Mouse (Mus musculus) adrenal gland, postnatal 25 days (tissue): ENCODE measurements at regions not wholly inside any gene's neighbourhood (a gene's known extent, or its start where the extent isn't known, plus 50 kb on each side); places are given as distances from the start of the nearest gene placed in this dataset.
"Not testable (repeated sequence)": the region's sequence is repeated elsewhere in the genome, so short reads cannot be mapped to it uniquely, and the experiment has no call there.

ENCODE experiments used
- DNase-seq: peaks from one replicate; pipeline ENCODE4 v3.0.0; 2021; ENCODE audit warnings: mixed read lengths

GRCm38 (mm10) chr17:83049972-83050535 lies 165.0 kb upstream of the Pkdcc start:
- no peak for DNase-seq

DNA sequence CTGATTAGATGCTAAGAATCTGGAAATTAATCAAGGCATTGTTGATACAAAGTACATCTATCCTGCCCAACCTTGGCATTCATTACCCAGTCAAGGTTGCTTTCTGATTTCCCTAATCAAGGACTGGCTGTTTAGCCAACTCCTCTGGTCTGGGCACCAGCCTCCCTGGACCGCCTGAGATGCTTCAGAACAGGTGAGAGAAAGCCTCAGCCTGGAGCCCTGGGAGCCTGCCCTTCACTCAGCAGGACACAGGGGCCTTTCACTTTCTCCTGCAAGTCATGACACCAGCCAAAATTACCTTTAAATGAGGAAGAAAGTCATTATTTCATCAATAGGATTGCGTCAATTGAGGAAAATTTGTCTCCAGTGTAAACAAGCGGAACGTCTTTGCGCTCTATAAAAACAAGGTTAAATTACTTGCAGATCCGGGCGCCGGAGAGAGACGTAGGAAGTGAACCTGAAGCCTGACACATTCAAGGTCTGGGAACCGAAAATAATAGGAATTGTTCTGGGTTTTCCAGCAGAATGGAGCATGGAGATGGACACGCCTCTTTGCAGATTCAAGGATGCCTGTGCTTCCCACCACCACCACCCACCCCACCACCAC lies 164.4 kb upstream of the Pkdcc start:
- DNase-seq = no peak

- DNase-seq = no peak
Measured at GRCm38 (mm10) chr17:83052613-83053140, 162.4 kb upstream of the Pkdcc start.

DNA sequence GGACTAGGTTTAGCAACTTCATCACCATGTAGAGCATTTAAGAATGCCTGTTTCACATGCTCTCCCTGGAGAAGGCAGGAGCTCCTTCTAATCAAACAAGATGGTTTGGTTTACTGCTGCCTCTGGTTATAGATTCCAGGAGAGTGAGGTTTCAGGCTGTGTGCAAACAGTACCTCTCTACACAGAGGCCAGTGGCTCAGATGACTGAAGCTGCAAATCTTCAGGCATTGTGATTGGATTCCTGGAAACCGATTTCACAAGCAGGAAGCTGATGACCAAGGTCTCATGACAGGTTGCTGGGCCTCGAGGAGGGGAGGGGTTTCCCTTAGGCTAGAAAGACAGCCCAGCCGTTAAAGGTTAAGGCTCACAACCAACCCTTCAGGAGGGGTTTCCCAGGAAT lies 157.3 kb upstream of the Pkdcc start:
- DNase-seq = no peak

- DNase-seq = no peak
Measured at GRCm38 (mm10) chr17:83061843-83062242, 153.2 kb upstream of the Pkdcc start.

DNA sequence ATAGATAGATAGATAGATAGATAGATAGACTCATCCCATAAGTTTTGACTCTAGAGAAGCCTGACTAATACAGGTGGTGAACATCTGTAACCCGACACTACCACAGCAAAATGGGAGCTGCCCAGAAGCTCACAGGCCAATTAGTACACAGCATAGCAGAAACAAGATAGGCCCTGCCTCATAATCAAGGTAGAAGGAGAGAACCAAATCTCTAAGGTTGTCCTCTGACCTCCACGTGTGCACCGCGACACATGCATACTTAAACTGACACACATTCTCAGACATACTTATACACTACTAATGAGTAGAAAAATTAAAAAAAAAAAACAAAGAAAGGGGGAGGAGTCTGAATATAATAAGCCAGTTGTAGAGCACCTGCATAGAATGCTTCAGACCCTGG lies 151.2 kb upstream of the Pkdcc start:
- DNase-seq = no peak

DNA sequence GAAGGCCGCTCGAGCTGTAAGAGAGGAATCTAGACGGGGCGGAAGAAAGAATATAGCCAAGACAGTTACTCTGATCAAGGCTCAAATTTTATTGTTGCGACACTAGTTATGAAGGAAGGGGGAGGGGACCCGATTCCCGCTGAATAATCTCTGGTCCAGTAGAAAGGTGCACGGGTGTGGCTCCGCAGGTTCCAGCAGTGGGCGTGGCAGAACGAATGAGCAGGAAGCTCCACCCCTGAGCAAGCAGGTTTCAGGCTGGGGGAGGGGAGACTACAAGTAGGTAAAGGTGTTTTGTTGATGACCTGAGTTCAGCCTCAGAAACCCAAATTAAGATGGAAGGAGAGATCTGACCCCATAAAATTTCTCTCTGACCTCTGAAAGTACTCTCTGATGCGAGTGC lies 150.7 kb upstream of the Pkdcc start:
- DNase-seq = not testable (repeated sequence)

DNA sequence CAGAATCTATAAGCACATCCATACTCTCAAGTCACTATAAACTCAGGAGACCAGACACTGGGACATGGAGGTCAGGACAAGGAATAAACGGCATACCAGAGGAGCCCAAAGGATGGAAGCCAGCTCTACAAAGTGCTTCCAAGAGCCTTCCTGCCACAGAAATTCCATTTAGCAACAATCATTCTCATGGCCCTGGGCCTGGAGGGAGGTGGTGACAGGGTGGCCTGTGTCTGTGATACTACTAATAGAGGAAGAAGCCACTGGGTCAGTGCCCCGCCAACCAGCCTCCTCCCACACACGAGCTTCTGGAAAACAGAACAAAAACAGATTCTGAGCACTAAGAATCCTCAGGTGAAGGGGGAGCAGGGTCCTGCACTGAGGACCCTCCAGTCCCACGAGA lies 145.8 kb upstream of the Pkdcc start:
- DNase-seq = no peak

- DNase-seq = no peak
Measured at GRCm38 (mm10) chr17:83071746-83072145, 143.3 kb upstream of the Pkdcc start.

- no peak for DNase-seq
Measured at GRCm38 (mm10) chr17:83072175-83072574, 142.9 kb upstream of the Pkdcc start.

DNA sequence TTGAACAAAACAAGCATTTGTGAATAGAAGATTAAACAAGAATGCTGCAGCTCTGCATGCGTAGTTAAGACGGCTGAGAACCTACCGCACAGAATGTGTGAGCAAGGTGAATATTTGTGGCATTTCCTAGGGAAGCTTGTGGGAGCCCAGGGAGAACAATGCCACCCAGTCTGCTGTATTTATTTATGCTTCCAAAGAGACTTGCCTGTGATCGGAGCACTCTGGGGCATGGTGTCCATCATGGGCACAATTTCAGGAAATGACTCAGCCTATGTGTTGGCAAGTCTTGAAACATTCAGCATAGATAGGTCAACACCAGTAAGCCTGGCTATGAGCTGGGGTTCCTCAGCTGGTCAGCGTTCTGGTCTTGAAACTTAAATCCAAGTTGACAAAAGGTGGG lies 140.2 kb upstream of the Pkdcc start:
- DNase-seq = no peak

DNA sequence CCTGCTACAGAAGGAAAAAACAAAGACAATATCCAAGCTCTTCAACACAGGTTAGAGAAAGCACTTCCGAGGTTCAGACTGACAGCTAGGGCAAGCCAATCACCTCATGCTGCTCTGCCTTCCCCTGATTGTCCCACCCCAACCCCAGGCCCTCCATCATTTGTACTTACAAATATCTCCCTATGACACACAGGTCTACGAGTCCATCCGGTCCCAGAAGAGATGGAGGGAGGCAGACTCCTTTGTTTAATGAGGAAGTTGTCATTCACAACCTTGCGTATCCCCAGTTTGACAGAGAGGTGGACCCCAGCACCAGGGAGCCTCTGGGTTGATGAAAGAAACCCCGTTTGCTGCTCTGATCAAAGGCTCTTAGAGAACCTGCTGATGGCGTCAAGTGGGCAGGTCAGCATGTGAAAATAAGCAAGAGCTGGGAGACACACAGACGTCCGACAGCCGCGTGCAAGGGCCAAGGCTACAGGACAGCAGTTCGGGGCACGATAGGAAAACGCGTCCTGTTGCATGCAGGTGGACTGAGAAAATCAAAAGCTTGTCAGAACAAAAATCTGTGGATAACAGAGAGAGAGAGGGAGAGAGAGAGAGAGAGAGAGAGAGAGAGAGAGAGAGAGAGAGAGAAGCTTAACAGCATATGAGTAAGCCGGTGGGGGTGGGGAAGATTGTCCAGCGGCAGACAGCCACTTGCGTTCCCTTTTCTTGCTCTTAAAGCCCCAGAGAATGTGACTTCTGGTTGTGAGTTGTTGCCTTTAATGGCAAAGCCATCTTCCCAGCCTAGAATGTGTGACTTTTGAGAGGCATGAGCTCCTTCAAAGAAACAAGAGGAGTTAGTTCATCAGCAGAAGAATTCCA lies 137.1 kb upstream of the Pkdcc start:
- peak; percentile 67 for DNase-seq

GRCm38 (mm10) chr17:83078601-83079360 lies 136.3 kb upstream of the Pkdcc start:
- peak; percentile 13 for DNase-seq

GRCm38 (mm10) chr17:83079361-83079685 lies 135.8 kb upstream of the Pkdcc start:
- no peak for DNase-seq

DNA sequence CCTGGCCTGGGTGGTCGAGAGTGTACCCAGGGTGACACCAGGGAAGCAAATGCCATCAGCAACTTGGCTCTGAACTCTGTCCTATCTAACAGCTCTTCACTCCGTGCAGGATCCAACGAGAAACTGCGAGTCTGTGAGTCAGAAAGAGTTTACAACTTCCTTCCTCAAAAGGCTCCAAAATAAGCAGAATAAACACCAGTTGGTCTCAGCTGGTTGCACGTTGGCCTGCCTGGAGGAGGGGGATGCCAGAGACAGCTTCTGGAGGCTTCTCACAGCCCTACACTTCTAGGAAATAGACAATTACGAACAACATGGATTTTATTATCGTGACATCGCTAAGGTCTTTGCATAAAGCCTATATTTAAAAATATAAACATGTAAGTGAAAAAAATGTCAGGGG lies 133.4 kb upstream of the Pkdcc start:
- no peak for DNase-seq

- DNase-seq = no peak
Measured at GRCm38 (mm10) chr17:83083521-83083920, 131.6 kb upstream of the Pkdcc start.

GRCm38 (mm10) chr17:83085792-83086475 lies 129.2 kb upstream of the Pkdcc start:
- DNase-seq = no peak

- DNase-seq = no peak
Measured at GRCm38 (mm10) chr17:83086703-83087102, 128.4 kb upstream of the Pkdcc start.

GRCm38 (mm10) chr17:83088471-83088870 lies 126.6 kb upstream of the Pkdcc start:
- no peak for DNase-seq

DNA sequence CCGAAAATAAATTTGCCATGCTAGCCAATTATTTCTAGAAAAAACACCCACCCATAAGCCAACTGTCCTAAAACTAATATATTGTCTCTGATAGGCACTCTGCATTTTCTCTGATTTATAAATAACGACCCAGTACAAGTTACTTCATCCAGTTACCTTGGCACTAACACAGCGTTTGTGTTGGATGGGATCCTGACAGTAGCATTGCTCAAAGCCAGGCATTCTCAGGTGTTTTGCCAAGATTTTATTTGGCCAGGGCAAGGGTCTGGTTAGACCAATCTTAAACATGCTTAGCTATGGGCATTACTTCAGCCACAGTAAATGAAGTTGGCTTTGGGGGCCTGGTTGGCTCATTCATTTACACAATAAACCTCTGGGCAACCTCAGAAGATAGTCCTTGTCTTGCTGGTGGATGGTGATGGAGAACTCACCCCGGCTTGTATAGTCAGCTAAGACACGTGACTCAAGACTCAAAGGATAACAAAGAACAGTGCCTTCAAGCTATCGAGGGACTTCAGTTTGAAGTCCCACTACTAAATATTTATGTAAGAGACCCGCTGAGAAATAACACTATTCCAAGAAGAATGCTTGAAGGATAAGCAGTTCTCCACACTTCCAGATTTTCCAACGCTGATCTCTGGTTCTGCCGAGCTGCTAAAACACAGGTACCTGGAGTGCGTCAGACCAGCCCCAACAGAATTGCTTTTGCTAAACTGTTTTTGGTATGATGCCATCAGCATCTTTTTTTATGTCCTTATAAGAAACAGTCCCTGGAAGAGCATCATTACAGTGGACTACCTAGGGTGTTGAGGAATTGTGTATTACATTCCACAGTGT lies 125.0 kb upstream of the Pkdcc start:
- DNase-seq = no peak

DNA sequence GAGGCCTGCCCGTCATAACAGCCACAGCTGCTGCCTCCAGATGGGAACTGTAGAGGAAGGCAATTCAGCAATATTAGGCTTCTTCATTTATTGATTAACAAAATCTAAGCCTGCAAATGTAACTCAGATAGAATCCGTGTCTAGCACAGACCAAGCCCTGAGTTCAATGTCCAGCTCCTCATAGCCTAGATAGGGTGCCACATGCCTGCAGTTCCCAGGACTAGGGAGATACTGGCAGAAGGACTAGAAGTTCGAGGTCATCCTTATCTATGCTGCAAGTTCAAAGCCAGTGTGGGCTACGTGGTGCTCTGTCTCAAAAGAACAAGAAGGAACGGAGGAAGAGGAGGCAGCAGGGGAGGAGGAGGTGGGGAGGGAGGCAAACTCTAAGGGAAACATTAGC lies 121.2 kb upstream of the Pkdcc start:
- DNase-seq = no peak
